Mouse (Mus musculus) hindlimb bud, embryonic 11.5 days (tissue): ENCODE data around the gene Zdhhc5.

Source experiments
- DNase-seq: peaks from one replicate; pipeline ENCODE4 v3.0.0-alpha.2; 2012; ENCODE audit warnings: low read depth, low spot score; ENCODE audit errors: extremely low spot score

Zdhhc5 gene

DNA sequence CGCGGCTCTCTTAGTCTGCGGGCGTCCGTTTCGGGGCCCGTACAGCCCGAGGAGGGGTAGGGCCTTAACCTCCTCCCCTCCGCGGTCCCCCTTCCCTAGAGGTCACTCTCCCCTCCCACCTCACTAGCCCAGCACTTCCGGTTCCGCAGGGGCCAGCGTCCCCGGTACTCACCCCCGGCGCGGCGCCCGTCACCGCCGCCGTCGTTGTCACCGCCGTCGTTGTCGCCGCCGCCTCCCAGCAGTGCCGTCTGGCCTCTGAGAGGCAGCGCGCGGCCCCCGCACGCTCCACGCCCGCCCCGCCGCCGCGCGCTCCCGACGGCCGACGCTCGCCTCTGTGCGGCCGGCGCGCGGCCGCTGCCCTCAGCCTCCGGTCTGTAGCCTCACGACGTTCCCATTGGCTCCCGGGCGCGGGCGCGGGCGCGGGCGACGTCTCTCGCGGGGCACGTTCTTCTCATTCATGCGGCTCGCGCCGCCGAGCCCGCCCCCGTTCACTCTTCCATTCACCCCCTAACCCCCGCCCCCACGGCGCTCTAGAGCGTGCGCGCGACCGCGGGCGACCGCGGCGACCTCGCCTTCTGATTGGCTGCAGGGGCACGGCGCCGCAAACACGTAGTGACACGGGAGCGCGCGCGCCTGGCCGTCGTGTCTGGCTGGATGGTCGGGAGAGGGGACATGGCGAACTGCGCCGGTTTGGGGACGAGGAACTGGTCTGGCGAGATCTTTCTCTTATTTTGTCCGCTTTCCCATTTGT lies at the start of gene Zdhhc5:
TSS of gene Zdhhc5 (minus strand) at position 370 of the 751 bp plus-strand sequence.
- DNase-seq: peak; percentile 97

DNA sequence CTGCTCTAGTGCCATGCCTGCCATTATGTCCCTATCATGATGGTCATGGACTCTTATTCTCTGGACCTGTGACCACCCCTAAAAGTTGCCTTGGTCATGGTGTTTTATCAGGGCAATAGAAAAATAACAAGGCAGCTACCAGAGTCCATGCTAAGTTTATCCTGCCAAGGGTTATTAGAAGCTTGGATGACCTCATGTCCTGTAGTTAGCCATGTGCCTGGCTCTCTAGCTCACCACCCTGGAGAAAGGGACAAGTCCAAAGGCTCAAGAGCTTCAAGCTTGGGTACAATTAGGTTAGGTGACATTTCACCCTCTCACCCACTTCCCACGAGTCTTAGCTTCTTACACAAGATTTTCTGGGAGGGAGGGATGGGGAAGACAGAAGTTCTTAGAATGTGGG lies 47.8 kb upstream of the Zdhhc5 start:
- DNase-seq: no peak

DNA sequence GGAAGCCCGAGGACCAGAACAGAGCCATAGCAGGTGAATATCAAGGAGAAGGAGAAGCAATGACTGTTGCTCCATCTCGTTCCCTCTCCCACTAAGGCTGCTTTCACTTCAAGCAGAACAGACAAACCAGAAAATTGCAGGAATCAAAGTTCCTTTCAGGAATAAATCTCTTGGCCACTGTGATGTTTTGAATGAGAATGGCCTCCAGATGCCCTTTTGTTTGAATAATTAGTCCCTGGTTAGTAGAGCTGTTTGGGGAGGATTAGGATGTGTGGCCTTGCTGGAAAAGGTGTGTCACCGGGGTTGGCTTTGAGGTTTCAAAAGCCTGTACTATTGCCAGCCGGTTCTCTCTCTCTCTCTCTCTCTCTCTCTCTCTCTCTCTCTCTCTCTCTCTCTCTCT lies 47.3 kb upstream of the Zdhhc5 start:
- DNase-seq: no peak

DNA sequence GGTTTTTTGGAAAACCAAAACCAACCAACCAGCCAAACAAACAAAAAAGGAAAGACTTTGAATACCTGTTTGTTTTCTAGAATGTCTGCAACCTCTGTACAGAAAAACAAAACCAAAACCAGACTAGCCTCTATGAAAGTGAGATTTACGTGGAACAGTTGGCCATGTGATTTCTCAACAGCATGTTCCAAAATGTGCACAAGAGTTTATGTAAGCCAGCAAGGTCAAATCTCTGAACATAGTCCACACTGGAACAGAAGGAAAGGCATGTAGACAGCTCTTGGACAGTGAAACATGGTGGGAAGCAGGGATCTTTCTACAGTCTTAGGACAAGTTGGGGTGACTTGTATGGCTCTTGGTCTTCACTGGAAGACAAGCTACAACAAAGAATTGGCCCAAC lies 46.9 kb upstream of the Zdhhc5 start:
- DNase-seq: no peak

DNA sequence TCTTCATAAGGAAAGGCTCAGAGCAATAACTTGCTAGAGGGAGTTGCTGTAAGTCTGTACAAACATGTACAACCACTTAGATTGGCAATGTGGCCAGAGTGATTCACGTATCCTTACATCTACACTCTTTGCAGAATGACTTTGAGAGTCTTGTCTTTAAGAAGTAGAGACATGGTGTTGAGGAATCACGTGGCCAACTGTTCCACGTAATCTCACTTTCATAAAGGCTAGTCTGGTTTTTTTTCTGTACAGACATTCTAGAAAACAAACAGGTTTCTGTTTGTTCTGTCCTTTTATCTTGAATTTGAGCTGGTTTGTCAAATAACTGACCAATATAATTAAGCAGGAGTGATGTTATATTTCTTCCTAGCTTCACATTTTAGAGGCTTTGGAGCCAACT lies 46.3 kb upstream of the Zdhhc5 start:
- no peak for DNase-seq

DNA sequence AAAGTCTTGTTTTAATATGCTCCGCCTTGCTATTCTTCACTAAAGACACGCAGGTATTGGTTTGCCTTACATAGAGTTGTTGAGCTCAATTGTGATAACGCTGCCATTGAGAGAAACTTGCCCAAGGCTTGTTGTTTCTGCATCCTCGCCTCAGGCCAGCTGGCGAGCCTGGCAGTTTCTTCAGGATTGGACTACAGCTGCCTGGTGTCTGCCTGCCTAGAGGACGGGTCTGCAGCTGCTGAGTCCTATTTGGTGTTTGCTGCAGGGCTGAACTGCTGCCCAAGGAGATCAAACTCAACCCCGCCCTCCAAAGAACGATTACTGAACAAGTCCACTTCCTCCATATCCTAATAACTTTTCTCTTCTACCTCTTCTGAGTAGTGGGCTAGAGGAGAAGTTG lies 45.8 kb upstream of the Zdhhc5 start:
- DNase-seq: no peak

DNA sequence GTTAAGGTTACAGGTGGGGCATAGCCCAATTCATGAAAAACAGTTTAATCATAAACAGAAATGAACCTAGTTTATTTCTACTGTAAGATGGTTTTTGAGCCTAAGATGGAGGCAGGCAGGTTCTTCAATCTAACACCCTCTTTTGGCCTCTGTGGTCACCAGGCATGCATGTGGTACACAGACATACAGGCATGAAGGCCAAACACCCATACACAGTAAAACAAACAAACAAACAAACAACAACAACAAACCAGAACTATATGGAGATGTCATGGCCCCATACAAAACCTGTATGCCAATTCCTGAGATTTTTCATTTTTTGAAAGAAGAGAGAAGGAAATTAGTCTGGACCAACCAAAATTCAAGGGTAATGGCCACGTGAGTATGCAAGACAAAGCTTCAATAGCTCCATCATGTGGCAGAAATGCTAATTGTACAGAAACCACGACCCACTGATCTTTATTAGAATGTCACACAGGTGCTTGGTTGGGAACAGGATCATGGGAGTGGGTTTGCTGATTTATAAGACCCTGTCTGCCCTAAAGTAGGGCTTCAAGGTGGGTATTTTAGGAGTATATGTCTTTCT lies 43.7 kb upstream of the Zdhhc5 start:
- DNase-seq: no peak

DNA sequence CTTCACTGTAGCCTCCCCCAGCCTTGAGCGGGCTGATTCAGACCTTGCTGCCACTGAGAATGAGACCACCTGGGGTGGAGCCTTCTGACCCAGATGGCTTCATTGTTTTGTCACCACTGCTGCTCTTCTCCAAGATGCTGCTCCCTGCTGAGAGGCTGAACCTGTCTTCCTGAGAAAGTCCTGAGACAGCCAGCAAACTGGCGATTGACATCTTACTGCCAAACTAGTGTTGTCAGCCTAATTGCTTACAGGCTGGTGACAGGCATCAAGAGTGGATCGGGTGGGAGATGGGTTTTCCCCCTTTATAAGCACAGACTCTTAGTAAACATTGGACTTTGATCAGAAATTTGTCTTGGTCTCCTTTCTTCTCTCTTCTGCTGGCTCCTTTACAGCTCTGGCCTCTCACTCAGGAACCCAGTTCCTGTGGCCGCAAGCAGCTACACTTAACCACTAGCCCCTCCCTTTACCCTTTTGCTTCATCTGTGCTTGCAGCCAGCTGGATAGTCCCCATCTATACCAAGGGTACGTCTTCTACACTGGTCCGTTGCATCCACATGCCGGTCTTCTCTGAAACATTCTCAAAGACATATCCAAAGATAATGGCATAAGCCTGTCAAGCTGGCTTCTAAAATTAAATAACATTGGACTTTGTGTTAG lies 42.2 kb upstream of the Zdhhc5 start:
- no peak for DNase-seq

DNA sequence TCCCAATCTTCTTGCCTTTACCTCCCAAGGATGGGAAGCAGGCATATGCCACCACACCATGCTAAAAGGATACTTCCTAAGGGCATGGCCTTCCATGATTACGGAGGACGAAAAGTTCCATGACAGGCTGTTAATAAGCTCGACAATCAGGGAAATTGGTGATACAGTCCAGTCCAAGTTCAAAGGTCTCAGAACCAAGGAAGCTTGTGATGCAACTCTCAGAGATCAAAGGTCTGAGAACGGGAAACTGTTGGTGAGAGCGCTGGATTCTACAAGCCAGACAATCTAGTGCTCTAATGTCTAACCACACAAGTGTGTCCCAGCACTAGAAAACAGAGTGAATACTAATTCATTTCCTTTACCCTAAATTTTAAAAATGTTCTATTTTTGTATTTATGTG lies 41.3 kb upstream of the Zdhhc5 start:
- no peak for DNase-seq

DNA sequence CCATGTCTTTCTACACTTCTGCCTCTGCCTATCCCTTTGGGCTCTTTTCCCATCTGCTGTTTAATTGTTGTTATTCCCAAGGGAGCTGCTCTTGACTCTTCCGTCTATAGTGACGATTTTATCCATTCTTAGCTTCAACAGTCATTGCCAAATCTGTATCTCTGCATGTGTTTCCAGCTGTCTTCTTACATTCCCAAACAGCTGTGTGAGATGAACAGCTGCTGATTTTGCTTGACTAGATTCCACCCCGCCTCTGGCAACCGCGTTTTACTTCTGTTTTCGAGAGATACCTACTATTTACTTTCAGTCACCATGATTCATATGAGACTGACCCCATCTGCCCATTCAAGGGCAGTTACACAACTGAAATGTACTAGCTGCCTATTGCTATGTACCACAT lies 35.1 kb upstream of the Zdhhc5 start:
- no peak for DNase-seq

DNA sequence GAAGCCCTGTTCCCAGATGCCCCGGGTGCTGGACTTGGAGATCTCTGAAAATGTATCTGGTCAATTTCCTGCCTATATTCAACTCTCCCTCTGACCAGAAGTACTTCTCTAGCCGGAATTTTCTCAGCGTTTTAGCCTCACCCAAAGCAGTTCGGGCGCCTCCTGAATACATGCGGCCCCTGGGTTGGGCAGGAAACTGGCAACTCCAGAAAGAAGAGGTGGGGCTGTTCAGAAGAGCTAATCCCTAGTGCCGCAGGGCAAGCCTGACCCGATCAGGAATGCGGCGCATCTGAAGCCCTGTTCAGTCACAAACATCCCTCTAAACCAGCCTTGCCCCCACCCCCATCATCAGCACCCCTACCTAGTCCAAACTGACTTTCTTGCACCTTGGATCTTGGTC lies 29.1 kb upstream of the Zdhhc5 start:
- no peak for DNase-seq

DNA sequence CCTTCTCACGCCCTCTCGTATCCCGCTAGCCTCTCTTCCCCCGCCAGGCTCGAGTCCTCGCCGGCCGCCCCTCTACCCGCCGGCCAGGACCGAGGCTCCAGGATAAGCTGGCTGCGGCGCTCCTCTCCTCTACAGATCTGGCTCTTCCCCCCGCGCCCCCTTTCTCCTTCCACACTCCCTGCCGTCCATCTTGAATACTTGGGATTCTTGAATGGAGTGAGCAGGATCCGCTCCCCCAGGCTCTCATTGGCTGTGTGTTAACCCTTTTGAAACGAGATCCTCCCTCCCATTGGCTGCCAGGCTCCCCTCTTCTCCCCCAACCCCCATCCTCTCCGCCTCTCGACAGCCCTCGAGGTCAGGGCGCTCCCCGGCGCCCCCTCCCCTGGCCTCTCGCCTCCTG lies 28.6 kb upstream of the Zdhhc5 start, which contains the start of gene Gm19426:
TSS of gene Gm19426 (minus strand) at position 95 of the 400 bp plus-strand sequence.
- peak; percentile 89 for DNase-seq

DNA sequence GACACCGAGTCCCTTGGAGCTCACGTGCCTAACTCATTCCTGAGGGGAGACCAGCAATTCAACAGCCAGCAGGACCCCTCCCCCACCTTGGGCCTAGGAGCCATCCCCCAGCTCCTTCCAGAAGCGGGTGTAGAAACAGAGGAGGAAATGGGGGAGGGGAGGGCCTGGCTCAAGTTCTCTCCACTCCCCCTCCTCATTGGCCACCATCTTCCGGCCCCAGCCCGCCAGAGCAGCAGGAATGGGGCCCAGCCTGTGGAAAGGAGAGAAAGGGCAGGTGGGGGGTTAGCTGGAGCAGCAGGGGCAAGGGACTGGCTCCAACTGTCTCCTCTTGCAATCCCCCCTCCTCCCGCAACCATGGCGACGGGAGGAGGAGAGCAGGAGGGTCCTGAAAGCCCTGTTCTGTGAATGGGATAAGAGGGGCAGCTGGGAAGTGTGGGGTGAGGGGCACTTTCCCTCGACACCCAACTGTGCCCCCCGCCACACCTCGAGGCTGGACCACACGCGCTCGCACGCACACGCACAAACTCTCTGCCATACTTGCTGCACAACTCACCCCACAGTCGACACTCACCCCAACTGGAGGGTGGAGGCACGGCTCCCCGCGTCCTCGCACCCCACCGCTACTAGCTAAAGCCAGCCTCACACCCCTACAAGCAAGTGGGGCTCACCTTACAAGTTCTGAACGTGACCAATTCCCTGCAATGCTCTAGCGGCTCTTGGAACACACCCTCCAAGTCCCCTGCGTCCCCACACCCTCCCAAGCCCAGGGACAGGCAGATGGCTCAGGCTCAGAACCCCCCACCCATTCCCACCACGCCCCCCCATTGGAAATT lies 27.7 kb upstream of the Zdhhc5 start:
- DNase-seq: peak; percentile 89

DNA sequence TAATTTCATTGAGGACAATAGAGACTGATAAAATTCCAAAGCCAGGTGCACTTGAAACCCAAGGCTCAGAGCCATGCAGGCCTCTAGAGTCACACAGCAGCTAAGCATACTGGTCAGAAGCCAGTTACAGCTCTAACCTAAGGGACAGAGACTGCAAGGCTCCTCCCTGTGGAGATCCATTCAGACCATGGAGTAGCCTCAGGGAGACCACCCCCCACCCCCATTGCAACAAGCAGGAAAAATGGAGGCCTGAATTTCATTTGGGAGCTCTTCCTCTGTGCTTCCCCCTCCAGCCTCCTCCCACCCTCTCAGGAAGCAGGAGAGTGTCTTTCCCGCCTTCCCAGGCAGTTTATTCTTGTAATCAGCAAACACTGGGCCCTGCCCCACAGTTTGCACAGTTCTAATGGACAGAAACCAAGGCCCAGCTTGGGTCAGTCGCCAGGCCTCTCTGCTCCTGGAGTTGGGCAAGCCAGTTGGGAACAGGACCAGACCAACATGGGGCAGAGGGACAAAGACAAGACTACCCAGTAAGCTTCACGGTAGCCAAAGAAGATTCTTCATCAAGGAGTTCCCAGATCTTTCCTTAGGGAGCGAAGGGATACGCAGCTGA lies 27.0 kb upstream of the Zdhhc5 start:
- DNase-seq: no peak

DNA sequence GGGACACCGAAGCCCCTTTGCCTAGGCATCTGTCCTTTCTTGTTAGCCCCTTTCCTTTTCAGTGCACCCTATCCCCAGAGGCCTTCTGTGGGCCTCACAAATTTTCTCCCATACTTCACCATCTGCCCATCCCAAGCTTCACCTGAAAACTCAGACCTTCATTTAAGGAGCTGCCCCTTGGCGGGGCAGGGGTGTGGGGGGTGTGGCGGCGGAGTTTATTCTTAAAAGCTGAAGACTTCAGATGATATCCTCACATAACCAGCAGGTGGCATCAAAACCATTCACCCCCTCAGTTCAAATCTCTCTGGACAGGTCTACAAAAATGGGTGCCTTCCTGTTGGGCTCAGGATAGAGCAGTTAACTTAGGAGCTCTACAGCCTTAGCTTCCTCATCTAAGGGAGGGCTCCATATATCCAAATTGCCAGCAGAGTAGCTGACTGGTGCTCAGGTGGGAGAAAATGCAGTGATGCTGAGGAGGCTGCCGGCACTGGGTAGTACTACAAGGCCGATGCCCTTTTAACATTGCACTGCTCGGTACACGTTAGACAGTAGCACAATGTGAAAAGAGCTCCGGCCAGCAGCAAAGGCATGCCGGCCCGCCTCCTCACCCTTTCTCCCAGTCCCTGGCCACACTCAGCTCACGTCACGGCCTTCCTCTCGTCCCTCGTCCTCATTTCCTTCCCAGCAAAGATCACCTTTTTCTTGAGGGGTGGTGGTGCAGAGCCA lies 25.8 kb upstream of the Zdhhc5 start:
- no peak for DNase-seq

DNA sequence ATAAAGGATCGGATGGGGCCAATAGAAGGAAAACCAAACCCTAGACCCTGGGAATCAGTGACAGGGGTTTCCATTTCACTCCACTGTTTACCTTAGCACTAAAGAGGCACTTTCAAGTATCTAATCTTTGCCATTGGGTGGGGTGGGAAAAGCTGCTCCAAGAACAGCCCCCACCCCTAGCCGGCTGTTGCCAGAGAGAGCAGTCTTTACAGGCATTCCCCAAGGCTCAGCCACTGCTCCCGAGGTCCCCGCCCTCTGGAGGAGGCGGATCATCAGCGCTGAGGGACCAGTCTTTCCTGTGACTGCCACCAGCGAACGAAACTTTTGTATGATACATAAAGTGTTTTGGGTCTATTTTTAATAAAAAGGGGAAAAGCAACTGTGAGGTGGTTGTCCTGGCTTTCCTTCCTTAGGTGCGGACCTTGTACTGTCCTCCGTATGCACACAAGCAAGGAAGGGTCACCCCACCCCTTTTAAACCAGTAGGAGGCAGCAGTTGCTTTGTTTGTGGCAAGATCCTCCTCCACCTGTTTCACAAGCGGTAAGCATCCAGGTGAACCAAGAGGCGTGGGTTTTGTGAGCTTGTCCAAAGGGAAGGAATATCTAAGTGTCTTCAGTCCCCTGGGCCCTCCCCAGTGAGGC lies 23.4 kb upstream of the Zdhhc5 start:
- DNase-seq: no peak

DNA sequence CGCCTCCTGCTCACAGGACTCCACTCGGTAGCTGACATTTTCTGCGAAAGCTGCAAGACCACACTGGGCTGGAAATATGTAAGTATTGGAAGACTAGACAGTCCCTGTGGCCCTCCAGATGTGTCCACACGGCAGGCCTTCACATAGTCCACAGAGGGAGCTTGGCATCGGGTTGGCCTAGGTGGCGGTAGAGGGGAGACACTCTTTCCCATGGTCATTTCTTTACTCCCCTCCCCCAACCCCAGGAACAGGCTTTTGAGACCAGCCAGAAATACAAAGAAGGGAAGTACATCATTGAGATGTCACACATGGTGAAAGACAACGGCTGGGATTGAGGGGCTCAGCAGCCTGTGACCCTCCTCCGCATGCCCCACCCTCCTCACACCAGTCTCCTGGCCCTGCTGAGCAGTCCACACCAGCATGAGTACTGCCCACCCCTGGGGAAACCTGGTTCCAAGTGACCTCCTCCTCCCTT lies 22.5 kb upstream of the Zdhhc5 start:
- no peak for DNase-seq

DNA sequence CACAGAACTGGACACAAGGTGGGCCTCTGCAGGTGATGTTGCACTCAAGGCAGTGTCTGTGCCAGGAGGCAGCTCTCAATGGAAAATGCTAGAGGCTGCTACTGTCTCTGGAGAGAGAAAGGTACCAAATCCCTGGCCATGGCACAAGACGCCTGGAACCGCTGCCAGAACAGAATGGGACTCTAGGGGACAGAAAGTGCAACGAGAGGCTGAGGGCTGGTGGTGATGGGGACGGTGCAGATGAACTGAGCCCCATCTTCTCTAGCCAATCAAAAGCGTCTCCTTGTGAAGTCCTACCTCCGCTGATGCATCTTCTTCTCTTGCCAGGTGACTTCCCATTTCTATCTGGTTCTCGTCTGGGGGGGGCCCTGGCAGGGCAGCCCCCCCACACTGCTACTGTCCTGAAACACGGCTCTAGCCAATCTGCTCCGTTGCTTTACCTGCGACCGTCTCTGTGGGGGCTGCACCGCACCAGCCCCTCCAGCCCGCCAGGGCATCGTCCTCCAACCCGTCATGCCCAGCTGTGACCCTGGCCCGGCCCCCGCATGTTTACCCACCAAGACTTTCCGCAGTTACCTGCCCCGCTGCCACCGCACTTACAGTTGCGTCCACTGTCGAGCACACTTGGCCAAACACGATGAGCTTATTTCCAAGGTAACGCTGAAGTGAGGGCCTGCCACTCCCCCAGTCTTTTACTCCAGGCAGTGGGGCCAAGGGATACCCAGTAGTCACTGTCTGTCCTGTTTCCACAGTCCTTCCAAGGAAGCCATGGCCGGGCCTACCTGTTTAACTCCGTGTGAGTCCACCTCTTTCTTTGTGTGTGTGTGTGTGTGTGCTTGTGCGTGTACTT lies 21.6 kb upstream of the Zdhhc5 start:
- DNase-seq: no peak
